Mouse (Mus musculus) MEL (cell line): ENCODE results near the gene Cd99l2.

Source experiments
- BHLHE40 ChIP-seq: IDR thresholded peaks from 2 replicates; pipeline ENCODE4 v1.6.1; 2012; ENCODE audit warnings: low read depth, mild to moderate bottlenecking, inconsistent platforms, low read length, improper control_type of control experiment, borderline replicate concordance
- CHD2 ChIP-seq: IDR thresholded peaks from 2 replicates; pipeline ENCODE4 v1.6.1; 2011; ENCODE audit warnings: low read length, improper control_type of control experiment
- CTCF ChIP-seq, 3 experiments: IDR thresholded peaks in 2 of 3; conservative IDR thresholded peaks in 1 of 3; 2 replicates each; pipeline ENCODE4 v1.5.1; 2011 to 2012; ENCODE audit warnings: low read length in 3 of 3, low read depth in 2 of 3, mild to moderate bottlenecking in 2 of 3, improper control_type of control experiment in 1 of 3, inconsistent platforms in 1 of 3, mixed read lengths in 1 of 3, moderate library complexity in 1 of 3; ENCODE audit not compliant: control insufficient read depth in 1 of 3, insufficient read depth in 1 of 3, poor library complexity in 1 of 3, severe bottlenecking in 1 of 3
- E2F4 ChIP-seq: IDR thresholded peaks from 2 replicates; pipeline ENCODE4 v1.6.1; 2011; ENCODE audit warnings: low read depth, low read length, improper control_type of control experiment, borderline replicate concordance
- EP300 ChIP-seq, 2 experiments: IDR thresholded peaks; 2 replicates each; pipeline ENCODE4 v1.6.1; 2011; ENCODE audit warnings: improper control_type of control experiment in 2 of 2, low read length in 2 of 2, low read depth in 1 of 2, mild to moderate bottlenecking in 1 of 2
- GABPA ChIP-seq: IDR thresholded peaks from 2 replicates; pipeline ENCODE4 v1.6.1; 2012; ENCODE audit warnings: low read depth, mild to moderate bottlenecking, inconsistent platforms, low read length, improper control_type of control experiment, moderate library complexity
- GATA1 ChIP-seq: IDR thresholded peaks from 2 replicates; pipeline ENCODE4 v1.6.1; 2011; ENCODE audit warnings: low read depth, low read length, improper control_type of control experiment
- KAT2A ChIP-seq: conservative IDR thresholded peaks from 2 replicates; pipeline ENCODE4 v1.6.1; 2012; ENCODE audit warnings: low read depth, low read length, improper control_type of control experiment, inconsistent platforms
- POLR2A ChIP-seq, 2 experiments: IDR thresholded peaks; 2 replicates each; pipeline ENCODE4 v1.6.1; 2011 to 2012; ENCODE audit warnings: low read length in 2 of 2, mild to moderate bottlenecking in 2 of 2, control low read depth in 1 of 2, improper control_type of control experiment in 1 of 2, low read depth in 1 of 2, moderate library complexity in 1 of 2; ENCODE audit not compliant: control insufficient read depth in 1 of 2, insufficient read depth in 1 of 2, poor library complexity in 1 of 2
- POLR2AphosphoS2 ChIP-seq: IDR thresholded peaks from 2 replicates; pipeline ENCODE4 v1.6.1; 2011; ENCODE audit warnings: low read length, improper control_type of control experiment
- POLR2AphosphoS5 ChIP-seq: IDR thresholded peaks from 2 replicates; pipeline ENCODE4 v1.6.1; 2012; ENCODE audit warnings: low read depth, borderline replicate concordance, mild to moderate bottlenecking, inconsistent platforms, low read length, moderate library complexity, mixed read lengths
- TAL1 ChIP-seq: IDR thresholded peaks from 2 replicates; pipeline ENCODE4 v1.6.1; 2012; ENCODE audit warnings: mild to moderate bottlenecking, inconsistent platforms, low read length, moderate library complexity, mixed read lengths
- UBTF ChIP-seq: IDR thresholded peaks from 2 replicates; pipeline ENCODE4 v1.6.1; 2012; ENCODE audit warnings: low read depth, mild to moderate bottlenecking, inconsistent platforms, low read length, improper control_type of control experiment, moderate library complexity, borderline replicate concordance; ENCODE audit not compliant: insufficient read depth
- ZC3H11A ChIP-seq: IDR thresholded peaks from 2 replicates; pipeline ENCODE4 v1.6.1; 2012; ENCODE audit warnings: low read depth, mild to moderate bottlenecking, inconsistent platforms, low read length, improper control_type of control experiment

DNA sequence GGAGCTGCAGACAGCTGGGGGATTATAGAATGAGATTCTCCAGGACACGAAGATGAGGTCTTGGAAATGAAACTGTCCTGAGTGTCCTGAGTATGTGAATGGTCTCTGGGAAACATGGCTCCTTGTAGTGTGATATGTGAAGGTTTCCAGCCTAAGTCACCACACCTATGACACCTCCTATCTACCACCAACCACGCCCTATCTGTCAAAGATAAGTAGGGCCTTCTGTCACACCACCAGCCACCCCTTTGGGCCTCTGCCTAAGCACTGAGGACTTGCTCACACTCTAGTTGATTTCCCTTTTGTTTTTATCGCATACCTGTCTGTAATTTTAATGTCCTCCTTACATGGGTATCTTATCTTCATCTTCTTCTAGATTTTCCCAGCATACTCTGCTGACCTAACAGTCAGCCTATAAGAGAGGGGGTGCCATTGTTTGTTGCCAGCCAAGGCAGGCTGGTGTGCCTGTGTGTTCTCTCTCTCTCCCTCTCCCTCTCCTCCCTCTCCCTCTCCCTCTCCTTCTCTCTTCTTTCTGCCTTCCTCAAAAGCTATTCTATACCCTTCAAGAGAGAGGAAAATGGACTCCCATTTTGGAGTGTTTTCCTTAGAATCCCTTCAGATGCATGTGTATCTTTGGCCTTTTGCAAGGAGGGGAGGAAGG is 18.2 kb downstream of the Cd99l2 start:
- TF ChIP-seq POLR2A (IDR thresholded peaks at IDR 0.05; ENCODE audit: control insufficient read depth in 1 of 2, insufficient read depth in 1 of 2, low read depth in 1 of 2, low read length in 2 of 2, poor library complexity in 1 of 2), result no peak
- TF ChIP-seq CTCF (IDR thresholded peaks at IDR 0.05 in 2 of 3, conservative IDR thresholded peaks at IDR 0.05 in 1 of 3; ENCODE audit: control insufficient read depth in 1 of 3, insufficient read depth in 1 of 3, low read depth in 2 of 3, low read length in 3 of 3, poor library complexity in 1 of 3, severe bottlenecking in 1 of 3), result no peak
- TF ChIP-seq BHLHE40, result 0 out of 2 replicates have a peak, but pooled peaks have one; percentile 36
- TF ChIP-seq UBTF, result no peak
- no peak for TF ChIP-seq POLR2AphosphoS5
- TF ChIP-seq GATA1, result peak; percentile 81
- TF ChIP-seq CHD2, result no peak
- TF ChIP-seq EP300 (IDR thresholded peaks at IDR 0.05; ENCODE audit: low read depth in 1 of 2, low read length in 2 of 2), result peak; percentile 60 to 72; a peak in 3 of 4 replicates
- TF ChIP-seq GABPA, result no peak
- TF ChIP-seq POLR2AphosphoS2, result no peak
- no peak for TF ChIP-seq E2F4
- no peak for TF ChIP-seq KAT2A
- TF ChIP-seq TAL1, result peak; percentile 17; the same call in 1 of the 2 replicates
- TF ChIP-seq ZC3H11A, result no peak
